Mouse (Mus musculus) ZHBTc4 (cell line): ENCODE results near the gene Ms4a4c.
"Not testable (repeated sequence)": the region's sequence is repeated elsewhere in the genome, so short reads cannot be mapped to it uniquely, and the experiment has no call there.

ENCODE experiments used
- DNase-seq: peaks from one replicate; pipeline ENCODE4 v3.0.0-alpha.2; 2011; ENCODE audit warnings: low read depth, low spot score

The Ms4a4c gene

DNA sequence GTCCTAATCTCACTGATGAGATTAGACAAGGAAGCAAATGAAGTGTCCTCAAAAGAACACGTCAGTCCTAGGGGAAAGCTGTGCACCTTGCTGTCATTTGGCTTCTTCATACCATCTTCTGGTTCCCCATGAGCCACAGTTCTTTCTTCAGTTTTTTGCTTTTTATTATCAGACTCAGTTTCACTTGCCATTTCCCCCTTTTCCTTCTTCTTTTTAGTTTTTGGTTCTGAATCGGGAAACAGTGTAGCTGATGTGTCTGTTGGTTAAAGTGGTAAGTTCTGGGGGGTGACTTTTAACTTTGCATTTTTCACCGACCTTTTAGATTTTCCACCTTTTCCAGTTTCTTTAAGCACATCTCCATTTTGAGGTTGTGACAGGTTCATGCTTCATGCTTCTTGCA is at the start of gene Ms4a4c:
Gene Ms4a4c, plus strand, starts transcription at position 244 of the 400 bp plus-strand sequence.
- DNase-seq = no peak

DNA sequence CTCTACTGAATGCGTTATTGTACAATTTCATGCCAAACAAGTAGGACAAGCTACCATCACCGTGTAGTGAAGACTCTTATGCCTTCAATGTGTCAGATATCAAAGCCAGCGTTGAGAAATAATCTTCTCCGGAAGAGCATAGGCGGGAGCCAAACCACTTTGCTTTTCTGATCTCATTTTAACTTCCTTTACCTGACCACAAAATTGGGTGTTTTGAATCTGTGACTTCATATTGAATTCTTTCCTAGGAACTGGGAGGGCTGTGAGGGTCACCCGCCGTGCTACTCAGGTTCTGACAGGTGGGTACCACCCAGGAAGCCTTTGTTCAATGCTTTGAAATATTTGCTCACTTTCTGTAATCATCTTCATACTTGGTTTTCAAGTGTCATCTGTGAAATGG is 48.8 kb upstream of the Ms4a4c start:
- no peak for DNase-seq

DNA sequence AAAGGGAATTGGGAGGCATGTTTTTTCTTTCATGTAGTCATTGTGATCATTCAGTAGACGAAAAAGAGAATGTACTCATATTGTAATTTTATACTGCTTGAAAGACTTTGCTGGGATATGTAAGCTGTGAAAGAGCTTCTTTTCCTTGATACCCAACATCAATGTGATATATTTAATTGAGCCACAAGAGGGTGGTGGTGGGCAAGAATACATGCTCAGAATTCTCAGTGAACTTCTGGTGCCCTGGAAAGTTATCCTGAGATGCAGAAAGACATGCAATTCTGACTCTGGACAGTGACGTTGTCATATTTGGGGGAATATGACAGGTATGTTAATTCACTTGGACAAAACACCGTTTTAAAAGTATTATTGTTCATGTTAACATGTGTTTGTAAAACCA is 44.5 kb upstream of the Ms4a4c start:
- no peak for DNase-seq

DNA sequence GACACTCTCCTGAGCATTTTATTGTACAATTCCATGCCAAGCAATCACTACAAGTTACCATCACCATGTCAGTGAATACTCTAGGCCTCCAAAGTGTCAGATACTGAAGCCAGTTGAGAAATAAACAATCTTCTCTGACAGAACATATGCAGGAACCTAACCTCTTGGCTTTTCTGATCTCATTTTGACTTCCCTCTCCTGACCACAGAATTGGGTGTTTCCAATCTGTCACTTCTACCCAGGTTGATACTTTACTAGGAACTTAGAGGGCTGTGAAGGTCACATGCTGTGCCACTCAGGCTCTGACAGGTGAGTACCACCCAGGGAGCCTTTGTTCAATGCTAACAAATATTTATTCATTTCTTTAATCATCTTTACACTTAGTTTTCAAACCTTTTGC is 42.6 kb upstream of the Ms4a4c start:
- DNase-seq = no peak

DNA sequence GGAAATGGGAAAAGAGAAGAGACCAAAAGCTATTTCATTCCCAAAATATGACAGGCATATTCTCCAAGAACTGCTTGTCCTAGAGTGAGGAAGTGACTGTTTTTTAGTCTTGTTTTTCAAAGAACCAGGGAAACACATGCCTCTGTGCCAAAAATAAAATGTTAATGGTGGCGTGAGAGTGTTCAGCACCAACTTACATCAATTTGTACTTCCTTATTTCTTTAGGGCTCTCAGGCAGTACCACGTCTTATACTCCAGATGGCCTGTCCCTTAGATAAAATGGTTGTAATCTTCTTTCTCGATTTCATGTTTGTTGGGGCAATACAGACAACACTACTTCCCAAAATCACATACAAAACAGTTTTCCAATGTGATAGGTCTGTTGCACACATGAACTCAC is 36.3 kb upstream of the Ms4a4c start:
- DNase-seq = no peak

DNA sequence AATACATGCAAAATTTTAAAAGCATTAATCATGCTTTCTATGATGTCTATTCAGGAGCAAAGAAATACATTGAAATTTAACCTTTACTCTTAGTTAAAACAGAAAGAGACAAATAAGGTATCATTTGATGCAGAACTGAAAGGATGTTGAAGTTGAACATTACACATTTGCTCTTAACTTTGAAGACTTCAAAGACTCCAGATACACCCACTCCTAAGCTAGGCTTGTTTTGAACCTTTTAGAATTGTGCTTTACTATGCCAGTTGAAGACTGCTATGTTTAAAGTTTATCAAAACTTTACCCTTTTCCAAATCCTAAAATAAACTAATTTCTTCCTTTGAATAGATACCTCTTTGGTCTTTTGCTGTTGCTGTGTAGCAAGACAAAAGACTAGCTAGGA is 33.4 kb upstream of the Ms4a4c start:
- DNase-seq = no peak

DNA sequence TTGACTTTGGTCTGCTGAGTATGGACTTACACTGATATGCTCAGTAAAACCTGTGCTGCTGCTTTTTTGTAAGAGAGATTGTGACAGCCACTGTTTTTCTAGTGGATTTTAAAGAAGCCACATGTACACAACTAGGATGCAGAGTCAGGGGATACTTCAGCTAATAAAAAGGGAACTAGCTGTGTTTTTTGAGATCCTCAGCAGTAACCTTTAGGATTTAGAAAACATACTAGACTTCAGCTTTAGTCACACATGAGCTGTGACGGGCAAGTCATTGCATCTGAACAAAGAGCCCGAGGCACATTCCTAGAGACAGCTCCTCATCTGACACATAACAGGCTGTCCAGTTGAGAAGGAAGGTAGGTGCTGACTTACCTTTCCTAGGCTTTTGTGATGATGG is 29.3 kb upstream of the Ms4a4c start, which contains the start of gene Ms4a4a:
Gene Ms4a4a, plus strand, starts transcription at position 251 of the 400 bp plus-strand sequence.
- no peak for DNase-seq

DNA sequence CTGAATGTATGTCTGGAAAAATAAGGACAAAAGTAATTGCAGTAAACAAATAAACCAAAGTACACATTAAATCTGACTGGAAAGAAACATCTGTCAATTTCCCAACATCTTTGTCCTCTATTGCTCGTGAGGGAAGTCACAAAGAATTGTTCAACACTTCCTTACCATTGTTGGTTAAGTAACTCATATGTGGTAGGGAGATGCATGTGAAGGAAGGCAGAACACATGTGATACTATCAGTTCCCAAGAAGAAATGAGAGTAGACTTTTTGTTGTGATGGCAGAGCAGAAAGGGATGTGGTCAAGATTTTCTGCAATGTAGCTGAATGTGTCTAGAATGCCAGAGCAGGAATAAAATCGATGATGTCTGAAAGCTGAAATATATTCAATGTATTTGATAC is 28.2 kb upstream of the Ms4a4c start:
- DNase-seq = no peak

DNA sequence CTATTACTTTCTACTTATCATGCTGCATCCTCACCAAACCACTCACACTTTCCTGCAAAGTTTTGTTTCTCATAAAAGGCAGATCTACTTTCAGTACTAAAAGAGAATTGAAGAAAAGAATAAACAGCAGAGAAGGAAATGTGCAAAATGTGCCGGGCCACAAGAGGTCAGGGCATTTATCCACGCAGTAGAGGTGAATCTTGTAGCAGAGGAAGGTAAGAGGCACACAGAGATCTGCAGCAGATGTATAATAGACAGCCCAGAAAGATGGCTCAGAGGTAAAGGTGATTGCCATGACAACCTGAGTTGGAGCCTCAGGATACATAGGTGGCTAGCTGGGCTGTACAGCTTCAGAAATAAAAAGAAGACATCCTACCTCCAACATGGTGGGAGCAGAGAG is 17.5 kb upstream of the Ms4a4c start:
- no peak for DNase-seq

DNA sequence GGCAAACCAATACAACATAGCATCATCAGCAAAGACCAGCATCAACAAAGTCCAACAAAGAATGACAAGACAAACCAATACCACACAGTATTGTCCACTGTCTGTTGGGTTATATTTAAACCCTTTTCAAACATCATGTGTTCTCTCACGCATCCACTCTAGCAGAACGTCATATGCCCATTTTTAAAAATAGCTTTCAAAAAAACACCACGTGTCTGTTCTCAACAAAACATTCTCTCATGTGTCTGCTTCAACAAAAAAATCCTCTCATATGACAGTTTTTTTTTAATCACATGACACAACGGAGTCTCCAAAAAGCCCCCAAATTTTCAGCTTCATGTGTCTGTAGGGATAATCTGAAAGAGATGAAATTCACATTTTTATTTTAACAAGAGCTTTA is 16.9 kb upstream of the Ms4a4c start:
- no peak for DNase-seq

DNA sequence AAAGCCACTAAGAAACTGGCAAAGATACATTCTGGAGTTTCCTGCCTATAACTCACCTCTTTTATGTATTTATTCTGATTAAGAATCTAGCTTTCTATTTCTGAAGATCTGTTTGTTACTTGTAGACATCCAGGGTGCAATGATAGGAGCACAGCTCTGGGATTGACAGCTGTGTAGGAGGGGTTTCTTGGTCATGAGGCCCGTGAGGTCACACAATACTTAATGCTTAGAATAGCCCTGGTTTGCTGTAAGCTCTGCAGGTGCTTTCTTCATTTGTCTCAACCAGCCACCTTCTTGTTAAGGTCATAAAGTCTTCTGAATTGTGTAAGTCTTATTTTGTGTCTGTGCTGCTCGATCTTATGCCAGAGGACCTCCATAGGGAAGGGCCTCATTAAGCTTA is 15.6 kb upstream of the Ms4a4c start:
- DNase-seq = no peak

DNA sequence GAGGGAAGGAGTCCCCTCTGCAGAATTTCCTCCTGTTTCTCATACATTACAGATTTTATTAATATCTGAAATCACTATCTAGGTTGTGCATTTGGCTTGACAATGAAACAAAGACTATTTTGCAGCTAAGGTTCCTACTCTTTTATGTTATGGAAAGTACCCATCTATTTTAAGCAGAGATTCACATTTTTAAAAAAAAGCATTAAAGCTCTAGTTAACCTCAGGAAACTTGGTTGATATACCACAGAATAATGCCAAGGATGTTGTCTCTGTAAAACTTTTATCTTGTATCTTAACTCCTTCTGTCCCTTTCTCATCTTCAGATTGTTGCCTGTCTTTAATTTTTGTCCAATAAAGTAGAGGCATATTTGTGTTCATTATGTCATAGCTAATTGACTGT is 8.8 kb upstream of the Ms4a4c start:
- no peak for DNase-seq

DNA sequence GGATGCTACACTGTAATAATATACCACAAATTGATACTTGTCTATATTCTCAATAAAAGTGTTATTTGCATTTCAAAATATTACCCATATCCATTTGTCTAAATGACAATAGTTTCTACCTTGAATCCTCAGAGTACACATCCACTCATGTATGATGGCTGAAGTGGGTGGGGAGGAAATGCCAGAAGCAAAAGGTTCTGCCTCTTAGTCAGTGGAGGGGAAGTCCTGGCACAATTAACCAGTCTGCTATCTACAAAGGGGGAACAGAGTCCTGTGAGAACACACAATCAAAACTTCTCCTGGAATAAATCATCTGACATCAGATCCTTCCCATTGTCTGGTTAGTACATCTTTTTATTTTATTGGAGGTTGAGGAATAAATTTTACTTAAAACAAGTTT is 2.9 kb downstream of the Ms4a4c start:
- no peak for DNase-seq

DNA sequence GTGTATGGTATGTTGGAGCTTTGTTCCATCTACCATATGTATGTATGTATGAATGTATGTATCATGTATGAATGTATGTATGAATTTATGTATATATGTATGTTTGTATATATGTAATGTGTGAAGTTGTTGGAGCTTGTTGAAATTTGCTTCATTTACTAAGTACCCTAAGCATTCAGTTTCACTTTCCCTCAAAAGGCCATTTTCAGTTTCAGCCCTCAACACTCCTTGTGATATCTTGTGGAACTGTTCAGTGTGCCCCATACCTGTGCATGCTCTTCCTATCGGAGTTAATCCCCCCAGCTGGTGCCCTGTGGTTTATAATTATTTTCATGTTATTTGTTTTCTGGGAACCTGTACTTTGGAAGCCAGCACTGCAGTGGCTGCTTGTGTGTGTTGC is 4.0 kb downstream of the Ms4a4c start:
- DNase-seq = no peak

DNA sequence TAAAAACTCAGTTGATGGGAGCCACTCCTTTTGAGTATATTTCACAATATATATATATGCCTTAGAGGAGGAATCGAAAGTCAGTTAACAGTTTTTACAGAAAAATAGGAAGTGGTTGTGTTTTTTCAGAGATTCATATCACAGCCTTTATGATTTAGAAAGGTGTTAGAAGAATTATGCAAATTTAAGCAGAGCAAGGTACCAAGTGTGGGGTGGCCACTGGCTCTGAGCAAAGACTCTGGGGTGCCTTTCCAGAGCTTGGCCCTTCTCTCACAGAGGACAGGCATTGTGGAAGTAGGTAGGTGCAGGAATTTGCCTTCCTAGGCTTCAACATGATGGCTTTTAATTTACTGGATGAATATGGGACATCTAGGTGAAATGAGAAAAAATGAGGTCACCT is 7.1 kb downstream of the Ms4a4c start:
- no peak for DNase-seq

DNA sequence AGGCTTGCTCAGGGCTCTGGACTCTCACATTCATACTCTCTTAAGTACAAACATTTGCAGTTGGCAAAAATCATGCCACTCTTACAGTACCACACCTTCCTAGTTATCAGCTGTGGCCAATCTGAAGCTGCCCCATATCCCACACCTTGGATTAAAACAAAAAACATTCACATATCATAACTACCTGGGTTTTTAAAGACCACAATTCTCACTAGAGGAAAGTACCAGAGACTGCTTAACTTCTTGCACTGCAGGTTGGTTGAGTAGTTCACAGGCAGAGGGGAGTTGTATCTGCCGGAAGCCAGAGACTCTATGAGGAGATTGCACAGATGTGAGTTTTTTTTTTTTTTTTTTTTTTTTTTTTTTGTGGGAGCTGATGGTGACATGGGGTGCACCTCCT is 9.5 kb downstream of the Ms4a4c start:
- no peak for DNase-seq

DNA sequence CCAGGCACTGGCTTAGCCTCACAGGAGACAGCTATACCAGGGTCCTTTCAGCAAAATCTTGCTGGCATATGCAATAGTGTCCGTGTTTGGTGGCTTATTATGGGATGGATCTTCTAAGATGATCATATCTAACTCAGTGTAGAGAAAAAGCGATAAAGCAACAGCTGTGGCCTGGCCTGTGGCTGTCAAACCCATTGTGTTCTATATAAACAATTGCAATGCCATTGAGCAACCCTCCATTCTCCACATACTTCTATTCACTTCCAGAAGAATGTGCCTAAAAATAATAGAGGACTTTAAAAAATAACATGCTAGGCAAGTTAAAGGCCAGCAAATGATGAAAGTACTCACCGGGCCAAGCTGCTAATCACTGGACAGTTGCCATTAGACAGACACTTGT is 11.0 kb downstream of the Ms4a4c start:
- DNase-seq = no peak

DNA sequence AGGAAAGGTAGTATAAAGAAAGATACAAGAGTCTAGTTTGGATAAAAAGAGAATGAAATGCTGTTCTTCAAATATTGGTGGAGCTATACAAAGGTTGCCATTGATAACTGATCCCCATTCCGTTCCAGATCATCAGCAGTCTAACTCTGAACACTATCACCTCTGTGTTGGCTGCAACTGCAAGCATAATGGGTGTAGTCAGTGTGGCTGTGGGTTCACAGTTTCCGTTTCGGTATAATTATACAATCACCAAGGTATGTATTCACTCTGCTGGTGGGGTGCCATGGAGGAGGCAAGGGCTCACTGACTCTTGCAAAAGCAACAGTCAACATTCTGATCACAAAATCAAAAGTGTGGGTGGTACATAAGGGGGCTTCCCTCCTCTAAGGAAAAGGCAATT is 14.3 kb downstream of the Ms4a4c start:
- DNase-seq = not testable (repeated sequence)

DNA sequence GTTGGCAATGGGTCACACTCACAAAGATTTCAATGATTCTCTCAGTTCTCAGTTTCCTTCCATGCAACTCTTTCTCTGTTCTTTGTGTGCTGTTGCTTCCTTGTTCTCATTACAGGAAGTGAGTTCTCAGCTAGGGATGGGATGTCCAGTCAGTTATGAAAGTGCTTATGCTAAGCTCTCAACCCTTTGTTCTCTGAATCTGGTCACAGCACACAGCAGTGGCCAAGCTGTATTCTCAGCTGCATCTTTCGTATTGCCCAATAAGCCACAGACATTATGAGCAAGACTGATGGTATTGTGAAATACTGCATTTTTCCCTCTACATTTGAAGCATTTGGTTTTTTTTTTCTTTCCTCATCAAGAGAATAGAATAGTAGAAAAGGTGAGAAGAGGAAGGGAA is 26.6 kb downstream of the Ms4a4c start:
- not testable (repeated sequence) for DNase-seq

DNA sequence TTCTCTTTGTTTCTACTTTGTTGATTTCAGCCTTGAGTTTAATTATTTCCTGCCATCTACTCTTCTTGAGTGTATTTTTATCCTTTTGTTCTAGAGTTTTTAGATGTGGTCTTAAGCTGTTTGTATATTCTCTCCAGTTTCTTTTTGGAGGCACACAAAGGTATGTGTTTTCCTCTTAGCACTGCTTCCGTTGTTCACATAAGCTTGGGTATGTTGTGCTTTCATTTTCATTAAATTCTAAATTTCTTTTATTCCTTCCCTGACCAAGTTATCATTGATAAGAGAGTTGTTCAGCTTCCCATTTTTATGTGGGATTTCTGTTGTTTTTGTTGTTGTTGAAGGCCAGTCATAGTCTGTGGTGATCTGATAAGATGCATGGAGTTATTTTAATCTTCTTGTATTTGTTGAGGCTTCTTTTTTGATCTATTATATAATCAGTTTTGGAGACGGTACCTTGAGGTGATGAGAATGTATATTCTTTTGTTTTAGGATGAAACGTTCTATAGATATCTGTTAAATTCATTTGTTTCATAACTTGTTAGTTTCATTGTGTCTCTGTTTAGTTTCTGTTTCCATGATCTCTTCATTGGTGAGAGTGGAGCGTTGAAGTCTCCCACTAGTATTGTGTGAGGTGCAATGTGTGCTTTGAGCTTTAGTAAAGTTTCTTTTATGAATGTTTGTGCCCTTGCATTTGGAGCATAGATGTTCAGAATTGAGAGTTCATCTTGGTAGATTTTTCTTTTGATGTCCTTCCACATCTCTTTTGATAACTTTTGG is 30.7 kb downstream of the Ms4a4c start:
- DNase-seq = no peak

DNA sequence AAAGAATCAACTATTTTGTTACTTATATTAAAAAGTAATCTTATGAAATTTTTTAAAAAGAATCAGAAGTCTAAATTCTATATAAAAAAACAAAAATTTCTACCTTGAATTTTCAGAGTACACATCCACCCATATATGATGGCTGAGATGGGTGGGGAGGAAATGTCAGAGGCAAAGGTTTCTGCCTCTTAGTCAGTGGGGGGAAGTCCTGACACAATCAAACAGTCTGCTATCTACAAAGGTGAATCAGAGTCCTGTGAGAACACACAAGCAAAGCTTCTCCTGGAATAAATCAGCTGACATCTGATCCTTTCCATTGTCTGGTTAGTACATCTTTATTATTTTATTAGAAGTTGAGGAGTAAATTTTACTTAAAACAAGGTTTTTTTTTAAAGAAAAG is 38.8 kb downstream of the Ms4a4c start, which contains the start of gene Ms4a4b:
Gene Ms4a4b, plus strand, starts transcription at position 216 of the 400 bp plus-strand sequence.
- no peak for DNase-seq

DNA sequence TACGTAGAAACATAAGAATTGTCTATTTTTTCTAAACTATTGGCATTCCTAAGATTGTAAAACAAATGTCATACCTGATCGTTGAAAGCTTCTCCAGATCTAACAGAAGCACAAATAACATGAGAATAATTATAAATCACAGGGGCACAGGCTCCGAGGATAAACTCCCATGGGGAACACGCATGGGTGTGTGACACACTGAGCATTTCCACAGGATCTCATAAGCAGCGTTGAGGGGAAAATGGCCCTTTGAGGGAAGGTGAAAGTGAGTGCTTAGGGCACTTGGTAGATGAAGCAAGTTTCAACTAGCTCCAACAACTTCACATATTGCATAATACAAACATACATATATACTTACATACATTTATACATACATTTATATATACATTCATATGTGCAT is 39.4 kb downstream of the Ms4a4c start:
- DNase-seq = no peak

DNA sequence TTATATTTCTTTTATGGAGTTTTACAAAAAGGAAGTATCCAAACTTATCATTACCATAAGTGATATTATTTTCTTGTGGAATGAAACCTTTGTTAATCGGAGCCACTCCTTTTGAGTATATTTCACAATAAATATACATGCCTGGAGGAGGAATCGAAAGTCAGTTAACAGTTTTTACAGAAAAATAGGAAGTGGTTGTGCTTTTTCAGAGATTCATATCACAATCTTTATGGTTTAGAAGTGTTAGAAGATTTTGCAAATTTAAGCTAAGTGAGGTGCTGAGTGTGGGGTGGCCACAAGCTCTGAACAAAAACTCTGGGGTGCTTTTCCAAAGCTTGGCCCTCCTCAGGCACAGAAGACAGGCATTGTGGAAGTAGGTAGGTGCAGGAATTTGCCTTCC is 42.7 kb downstream of the Ms4a4c start:
- DNase-seq = no peak

DNA sequence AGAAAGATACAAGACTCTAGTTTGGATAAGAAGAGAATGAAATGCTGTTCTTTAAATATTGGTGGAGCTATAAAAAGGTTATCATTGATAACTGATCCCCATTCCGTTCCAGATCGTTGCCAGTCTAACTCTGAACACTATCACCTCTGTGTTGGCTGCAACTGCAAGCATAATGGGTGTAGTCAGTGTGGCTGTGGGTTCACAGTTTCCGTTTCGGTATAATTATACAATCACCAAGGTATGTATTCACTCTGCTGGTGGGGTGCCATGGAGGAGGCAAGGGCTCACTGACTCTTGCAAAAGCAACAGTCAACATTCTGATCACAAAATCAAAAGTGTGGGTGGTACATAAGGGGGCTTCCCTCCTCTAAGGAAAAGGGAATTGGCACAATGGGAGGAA is 54.5 kb downstream of the Ms4a4c start:
- DNase-seq = not testable (repeated sequence)
